Mouse (Mus musculus) limb, embryonic 14.5 days (tissue): Measurements from ENCODE around the gene Ncor2. TPM values are rescaled to one million over a fixed set of nuclear protein-coding genes. Genes with fewer than 3 reads are reported as not detected.

Experiments used
- ATAC-seq: fragments of 200-750 bp; cut with Nextera tagmentation; 2 replicates; pipeline ENCODE4 v1.8.0; 2017; ENCODE audit warnings: low read depth, moderate number of reproducible peaks, moderate TSS enrichment; ENCODE audit not compliant: low FRiP score
- DNase-seq: peaks from one replicate; pipeline ENCODE4 v3.0.0-alpha.2; 2015; ENCODE audit warnings: low spot score
- H3K27ac ChIP-seq: fragments of 300-500 bp; sonication (generic); replicated peaks from 2 replicates; pipeline ENCODE4 v1.5.1; 2014; ENCODE audit warnings: low read depth, mild to moderate bottlenecking, low read length, moderate library complexity, mixed read lengths
- H3K27me3 ChIP-seq: fragments of 300-500 bp; sonication (generic); 2 replicates; pipeline ENCODE4 v1.6.1; 2014; ENCODE audit warnings: low read length, mixed read lengths; ENCODE audit not compliant: control insufficient read depth, insufficient read depth
- H3K36me3 ChIP-seq: fragments of 300-500 bp; sonication (generic); 2 replicates; pipeline ENCODE4 v1.6.1; 2014; ENCODE audit warnings: mild to moderate bottlenecking, low read length, moderate library complexity, mixed read lengths; ENCODE audit not compliant: control insufficient read depth, insufficient read depth
- H3K4me1 ChIP-seq: fragments of 300-500 bp; sonication (generic); 2 replicates; pipeline ENCODE4 v1.6.1; 2014; ENCODE audit warnings: antibody characterized with exemption, low read length, mixed read lengths; ENCODE audit not compliant: control insufficient read depth, insufficient read depth
- H3K4me2 ChIP-seq: fragments of 300-500 bp; sonication (generic); replicated peaks from 2 replicates; pipeline ENCODE4 v1.6.1; 2014; ENCODE audit warnings: low read depth, mild to moderate bottlenecking, low read length, moderate library complexity; ENCODE audit not compliant: severe bottlenecking
- H3K4me3 ChIP-seq: fragments of 300-500 bp; sonication (generic); replicated peaks from 2 replicates; pipeline ENCODE4 v1.5.1; 2014; ENCODE audit warnings: low read length
- H3K9ac ChIP-seq: fragments of 300-500 bp; sonication (generic); 2 replicates; pipeline ENCODE4 v1.6.1; 2014; ENCODE audit warnings: mild to moderate bottlenecking, low read depth, low read length, moderate library complexity; ENCODE audit not compliant: severe bottlenecking
- H3K9me3 ChIP-seq: fragments of 300-500 bp; sonication (generic); 2 replicates; pipeline ENCODE4 v1.6.1; 2016; ENCODE audit warnings: low read length; ENCODE audit not compliant: control insufficient read depth
- POLR2A ChIP-seq: fragments of 200-500 bp; IDR thresholded peaks from 2 replicates; pipeline ENCODE4 v1.8.0; 2012; ENCODE audit warnings: inconsistent platforms, mild to moderate bottlenecking, moderate library complexity, borderline replicate concordance; ENCODE audit not compliant: insufficient read depth, insufficient read length; ENCODE audit errors: extremely low read depth
- WGBS: fragments of 180-500 bp; shearing (Covaris S2); extraction: QIAGEN DNeasy Blood & Tissue Kit; methylation state at CpG from one replicate; pipeline ENCODE4 v1.1.7; 2014; 5-methylcytosine and 5-hydroxymethylcytosine counted together
- polyA plus RNA-seq, 2 experiments: library from polyadenylated mRNA; depleted of rRNA in 1 of 2; stranded (reverse) in 1 of 2; unstranded in 1 of 2; fragments of >200 nt; fragmentation: Nextera tagmentation in 1 of 2; extraction: Ambion mirVana in 1 of 2; gene quantifications; 2 replicates each; pipeline versions ENCODE4 v1.2.1 to v1.2.3; 2012 to 2014

Ncor2 gene
- polyA plus RNA-seq, 2 experiments = 39.3 to 75.9 TPM

DNA sequence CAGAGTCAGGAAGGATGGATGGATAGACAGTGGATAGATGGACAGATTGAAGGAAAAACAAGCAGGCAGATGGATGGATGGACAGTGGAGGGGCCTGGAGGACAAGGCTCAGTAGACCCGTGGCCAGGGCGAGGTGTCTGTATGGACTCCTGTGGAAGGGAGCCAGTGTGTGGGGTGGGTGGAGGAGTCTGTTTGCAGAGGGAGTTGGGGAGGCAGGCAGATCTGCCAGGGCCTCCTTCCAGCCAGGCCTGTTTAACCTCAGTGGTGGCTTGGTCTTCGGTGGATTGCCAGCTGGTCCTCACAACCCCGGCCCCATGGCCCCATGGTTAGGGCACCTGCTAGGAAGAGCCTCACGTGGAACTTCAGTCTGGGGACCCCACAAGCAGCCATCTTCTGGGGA lies 172.1 kb downstream of the Ncor2 start:
- Histone ChIP-seq H3K27me3 (no peaks in the 10 kb centered on the region), H3K27ac (no peak overlapping the region), H3K4me2 (peak overlapping the region; percentile 73), H3K36me3 (peaks cover 30% of the 10 kb centered on the region), H3K4me3 (no peak overlapping the region), H3K4me1 (peaks cover 23% of the 10 kb centered on the region), H3K9me3 (no peaks in the 10 kb centered on the region), H3K9ac (0 out of 2 replicates have a peak overlapping the region, but pooled peaks have one; percentile 9)
- no peak for TF ChIP-seq POLR2A
- DNase-seq = no peak
- WGBS = 74% methylated on average over 5 of the region's 5 CpGs
- no peak for ATAC-seq

DNA sequence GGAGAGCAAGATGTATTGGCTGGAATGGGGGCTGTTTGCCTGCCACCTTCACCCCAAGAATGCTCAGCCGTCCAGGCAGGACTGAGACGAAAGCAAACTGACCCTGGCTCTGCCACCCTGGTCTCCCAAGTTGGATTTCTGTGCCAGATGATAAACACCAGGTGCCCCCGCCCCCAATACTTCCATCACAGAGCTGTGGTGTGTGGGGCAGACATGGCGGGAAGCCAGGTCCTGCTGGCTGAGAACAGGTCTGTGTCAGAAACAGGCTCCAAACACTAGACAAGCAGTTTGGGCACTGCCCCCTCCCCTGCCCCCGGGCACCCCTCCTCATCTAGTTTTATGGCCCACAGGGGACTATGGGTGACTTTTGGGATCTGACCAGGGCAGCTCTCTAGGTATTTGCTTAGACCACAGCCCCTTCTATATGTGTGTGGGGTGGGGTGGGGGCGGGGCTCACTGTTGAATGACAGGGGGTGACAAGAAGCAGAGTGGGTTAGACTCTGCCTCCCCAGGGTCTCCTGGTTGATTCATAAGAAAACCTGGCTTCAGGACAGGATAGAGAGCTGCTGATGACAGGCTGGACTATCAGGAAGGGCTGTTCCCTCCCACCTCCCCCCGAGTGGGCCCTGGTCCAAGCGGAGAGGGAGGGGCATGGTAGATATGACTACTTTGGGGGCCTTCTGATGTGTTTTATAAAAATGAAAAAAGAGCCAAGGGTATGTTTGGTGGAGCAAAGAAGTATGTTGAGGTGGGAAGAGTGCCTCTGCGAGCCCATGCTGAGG lies 173.0 kb downstream of the Ncor2 start:
- Histone ChIP-seq H3K27ac (peak overlapping the region; percentile 43; the same call in 1 of the 2 replicates), H3K27me3 (no peaks in the 10 kb centered on the region), H3K4me3 (peak overlapping the region; percentile 59), H3K9ac (no peak overlapping the region), H3K9me3 (no peaks in the 10 kb centered on the region), H3K4me2 (peak overlapping the region; percentile 73), H3K4me1 (peaks cover 23% of the 10 kb centered on the region), H3K36me3 (peaks cover 22% of the 10 kb centered on the region)
- TF ChIP-seq POLR2A = no peak
- 51% methylated on average over 9 of the region's 9 CpGs for WGBS
- ATAC-seq = peak; percentile 10; the same call in 1 of the 2 replicates
- DNase-seq = peak; percentile 32

DNA sequence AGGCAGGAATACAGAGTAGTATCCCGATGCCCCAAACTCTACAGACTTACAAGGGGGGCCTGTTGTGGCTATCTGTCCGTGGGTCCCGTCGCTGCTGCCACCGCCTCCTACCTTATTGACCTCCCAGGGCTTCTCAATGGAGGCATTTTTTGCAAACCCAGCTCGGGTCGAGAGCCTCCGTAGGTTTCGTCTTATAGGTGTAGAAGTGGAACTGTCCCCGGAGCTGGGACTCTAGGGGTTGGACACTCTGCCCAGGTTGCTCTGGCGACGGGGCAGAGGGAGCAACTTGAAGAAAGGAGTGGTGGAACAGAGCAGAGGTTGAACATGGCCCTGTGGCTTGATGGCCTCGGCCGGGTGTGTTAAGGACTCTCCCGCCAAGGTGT lies 175.2 kb downstream of the Ncor2 start:
- DNase-seq = no peak
- 8% methylated on average over 15 of the region's 15 CpGs for WGBS
- Histone ChIP-seq H3K4me2 (peak overlapping the region; percentile 73), H3K9me3 (no peaks in the 10 kb centered on the region), H3K27me3 (no peaks in the 10 kb centered on the region), H3K27ac (peak overlapping the region; percentile 61), H3K4me3 (peak overlapping the region; percentile 59), H3K9ac (peak overlapping the region; percentile 67), H3K4me1 (peaks cover 33% of the 10 kb centered on the region), H3K36me3 (peaks cover 3% of the 10 kb centered on the region; the same call in 1 of the 2 replicates)
- no peak for ATAC-seq
- no peak for TF ChIP-seq POLR2A

DNA sequence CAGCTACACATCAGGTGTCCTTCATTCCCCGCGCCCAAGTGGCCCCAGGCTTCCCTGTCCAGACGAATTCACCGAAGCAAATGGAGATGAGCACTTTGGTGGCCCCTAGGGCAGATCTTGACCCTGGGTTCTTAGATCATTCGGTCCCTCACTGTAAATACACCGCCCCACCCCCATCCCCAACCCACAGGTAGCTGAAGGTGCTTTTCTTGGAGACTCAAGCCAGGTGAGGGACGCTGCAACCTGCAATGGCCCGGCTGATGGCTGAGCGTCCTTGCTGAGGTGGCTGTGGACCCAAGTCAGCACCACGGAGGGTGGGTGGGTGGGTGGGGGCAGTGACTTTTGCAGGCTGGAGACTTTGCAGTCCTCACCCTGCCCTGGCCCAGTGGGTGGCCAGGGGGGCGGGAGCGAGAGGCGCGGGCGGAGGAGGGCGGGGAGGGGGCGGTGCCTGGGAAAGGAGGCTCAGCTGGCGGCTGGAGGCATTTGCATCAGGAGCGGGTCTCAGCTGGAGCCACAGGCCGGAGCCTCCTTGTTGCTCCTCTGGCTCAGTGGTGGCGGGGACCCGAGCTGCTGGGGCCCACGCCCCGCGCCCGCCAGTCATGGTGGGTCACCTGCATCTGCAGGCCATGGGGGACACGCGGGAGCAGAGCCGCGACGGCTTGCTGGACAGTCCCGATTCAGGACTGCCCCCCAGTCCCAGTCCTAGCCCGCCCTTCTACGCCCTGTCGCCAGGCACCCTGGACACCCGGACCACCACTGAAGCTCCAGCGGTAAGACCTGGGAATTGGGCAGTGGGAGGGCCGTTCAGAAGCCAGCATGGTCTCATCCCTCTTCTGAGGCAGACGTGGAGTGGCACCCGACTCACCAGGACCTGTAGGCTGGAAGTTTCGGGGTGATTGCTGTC lies 175.8 kb downstream of the Ncor2 start, which contains the start of gene Rflna:
TSS of gene Rflna (plus strand) at position 253 of the 904 bp plus-strand sequence.
- Histone ChIP-seq H3K27me3 (no peaks in the 10 kb centered on the region), H3K36me3 (no peaks in the 10 kb centered on the region), H3K4me2 (peak within 1 kb of the TSS; percentile 73), H3K4me3 (peak within 1 kb of the TSS; percentile 59), H3K27ac (peak within 1 kb of the TSS; percentile 61), H3K9ac (peak within 1 kb of the TSS; percentile 67), H3K9me3 (no peaks in the 10 kb centered on the region), H3K4me1 (peaks cover 35% of the 10 kb centered on the region)
- WGBS = 3% methylated on average over 24 of the region's 41 CpGs
- no peak for TF ChIP-seq POLR2A
- ATAC-seq = peak; percentile 75
- DNase-seq = peak; percentile 69

DNA sequence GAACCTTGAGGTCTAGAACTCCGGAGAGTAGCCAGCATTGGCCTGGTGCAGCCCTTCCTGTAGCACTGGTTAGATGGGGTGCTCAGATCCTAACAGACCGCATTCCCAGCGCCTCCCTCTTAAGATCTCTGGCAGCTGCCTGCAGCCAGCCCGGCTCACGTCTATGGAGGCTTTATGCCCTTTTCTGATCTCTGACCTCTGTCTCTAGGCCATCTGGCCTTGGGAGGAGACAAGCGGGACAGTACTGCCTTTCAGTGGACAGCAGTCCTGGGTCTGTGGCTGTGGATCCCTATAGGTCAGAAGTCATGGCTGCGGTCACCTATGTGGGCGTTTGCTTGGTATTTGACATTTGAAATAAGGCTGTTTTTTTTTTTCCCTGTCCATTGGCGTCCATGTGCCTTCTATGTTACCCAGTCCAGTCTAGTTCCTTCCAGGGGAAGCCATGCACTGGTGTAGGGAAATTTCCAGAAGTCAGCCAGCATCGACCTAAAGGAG lies 178.2 kb downstream of the Ncor2 start:
- Histone ChIP-seq H3K27ac (no peak overlapping the region), H3K4me3 (no peak overlapping the region), H3K4me2 (no peak overlapping the region), H3K36me3 (no peaks in the 10 kb centered on the region), H3K4me1 (peaks cover 30% of the 10 kb centered on the region), H3K9me3 (no peaks in the 10 kb centered on the region), H3K27me3 (no peaks in the 10 kb centered on the region), H3K9ac (no peak overlapping the region)
- no peak for ATAC-seq
- WGBS = 71% methylated on average over 10 of the region's 10 CpGs
- DNase-seq = no peak
- no peak for TF ChIP-seq POLR2A
